Mouse (Mus musculus) brain, embryonic 14.5 days (tissue): ENCODE data around the gene Gm13871. TPM values are rescaled to one million over a fixed set of nuclear protein-coding genes. Genes with fewer than 3 reads are reported as not detected.
"Not testable (repeated sequence)": the region's sequence is repeated elsewhere in the genome, so short reads cannot be mapped to it uniquely, and the experiment has no call there.

Experiments used
- DNase-seq: peaks from one replicate; pipeline ENCODE4 v3.0.0-alpha.2; 2011; ENCODE audit warnings: low read depth
- CTCF ChIP-seq: fragments of 200-500 bp; IDR thresholded peaks from 2 replicates; pipeline ENCODE4 v1.5.1; 2012; ENCODE audit warnings: inconsistent platforms, mild to moderate bottlenecking, moderate library complexity, borderline replicate concordance; ENCODE audit not compliant: insufficient read depth, insufficient read length; ENCODE audit errors: extremely low read depth
- POLR2A ChIP-seq: fragments of 200-500 bp; IDR thresholded peaks from 2 replicates; pipeline ENCODE4 v1.6.1; 2012; ENCODE audit warnings: mild to moderate bottlenecking, inconsistent platforms, borderline replicate concordance; ENCODE audit not compliant: poor library complexity, insufficient read depth, insufficient read length, severe bottlenecking; ENCODE audit errors: extremely low read depth
- polyA plus RNA-seq: library from polyadenylated mRNA; depleted of rRNA; stranded (reverse); fragments of >200 nt; gene quantifications from 2 replicates; pipeline ENCODE4 v1.2.3, GENCODE M21; 2012; rRNA removed

Gm13871 gene
- polyA plus RNA-seq: not detected in 2 replicates

DNA sequence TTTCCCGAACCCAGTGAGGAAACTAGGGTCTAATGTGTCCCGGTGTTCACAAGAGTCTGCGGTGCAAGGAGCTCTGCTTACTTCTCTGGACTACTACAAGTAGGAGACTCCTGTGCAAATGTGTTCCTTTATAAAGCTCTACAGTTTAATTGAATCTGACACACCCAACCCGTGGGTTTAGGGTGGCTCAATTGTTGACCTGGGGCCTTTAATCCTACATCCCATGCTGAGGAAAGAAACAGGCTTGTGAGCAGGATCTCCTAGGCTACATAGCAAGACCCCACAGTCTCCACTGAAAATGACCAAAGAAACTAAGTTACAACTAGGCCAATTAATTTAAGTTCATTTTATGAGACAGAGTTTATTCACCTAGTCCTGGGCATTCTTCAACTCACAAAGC is at the start of gene Gm13871:
Gene Gm13871 (minus strand): TSS at position 101 of the 400 bp plus-strand sequence.
- DNase-seq: not testable (repeated sequence)

DNA sequence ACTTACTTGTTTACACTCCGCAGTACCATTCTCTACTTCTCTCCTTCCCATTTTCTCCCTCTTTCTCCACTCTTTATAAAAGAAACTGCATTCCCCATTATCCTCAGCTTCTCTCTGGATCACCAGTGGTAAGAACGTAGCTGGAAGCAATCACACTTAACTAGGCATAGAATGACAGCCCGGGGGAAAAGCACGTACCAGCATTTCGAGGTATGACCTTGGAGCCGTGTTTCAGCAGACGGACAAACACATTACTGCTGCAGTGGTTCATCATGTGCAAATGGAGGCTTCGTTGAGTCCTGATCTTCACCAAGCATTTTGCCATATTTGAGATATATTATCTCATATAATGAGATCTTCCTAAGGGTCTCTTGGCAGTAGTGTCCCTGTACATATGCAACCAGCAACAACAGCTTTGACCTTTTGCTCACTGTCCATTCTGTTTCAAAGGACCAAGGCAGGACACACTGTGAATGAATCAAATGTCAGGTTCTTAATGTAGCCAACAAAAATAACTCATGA is 44.7 kb upstream of the Gm13871 start, which contains the start of gene 2310002L09Rik:
Gene 2310002L09Rik (minus strand): TSS at position 472 of the 522 bp plus-strand sequence.
- TF ChIP-seq CTCF (no peak), POLR2A (no peak)
- DNase-seq: no peak

DNA sequence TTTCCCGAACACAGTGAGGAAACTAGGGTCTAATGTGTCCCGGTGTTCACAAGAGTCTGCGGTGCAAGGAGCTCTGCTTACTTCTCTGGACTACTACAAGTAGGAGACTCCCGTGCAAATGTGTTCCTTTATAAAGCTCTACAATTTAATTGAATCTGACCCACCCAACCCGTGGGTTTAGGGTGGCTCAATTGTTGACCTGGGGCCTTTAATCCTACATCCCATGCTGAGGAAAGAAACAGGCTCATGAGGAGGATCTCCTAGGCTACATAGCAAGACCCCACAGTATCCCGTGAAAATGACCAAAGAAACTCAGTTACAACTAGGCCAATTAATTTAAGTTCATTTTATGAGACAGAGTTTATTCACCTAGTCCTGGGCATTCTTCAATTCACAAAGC is 14.9 kb upstream of the Gm13871 start, which contains the start of gene Gm11756:
Gene Gm11756 (minus strand): TSS at position 101 of the 400 bp plus-strand sequence.
- not testable (repeated sequence) for DNase-seq

DNA sequence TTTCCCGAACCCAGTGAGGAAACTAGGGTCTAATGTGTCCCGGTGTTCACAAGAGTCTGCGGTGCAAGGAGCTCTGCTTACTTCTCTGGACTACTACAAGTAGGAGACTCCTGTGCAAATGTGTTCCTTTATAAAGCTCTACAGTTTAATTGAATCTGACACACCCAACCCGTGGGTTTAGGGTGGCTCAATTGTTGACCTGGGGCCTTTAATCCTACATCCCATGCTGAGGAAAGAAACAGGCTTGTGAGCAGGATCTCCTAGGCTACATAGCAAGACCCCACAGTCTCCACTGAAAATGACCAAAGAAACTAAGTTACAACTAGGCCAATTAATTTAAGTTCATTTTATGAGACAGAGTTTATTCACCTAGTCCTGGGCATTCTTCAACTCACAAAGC is 14.7 kb downstream of the Gm13871 start, which contains the start of gene Gm11757:
Gene Gm11757 (minus strand): TSS at position 101 of the 400 bp plus-strand sequence.
- DNase-seq: not testable (repeated sequence)

DNA sequence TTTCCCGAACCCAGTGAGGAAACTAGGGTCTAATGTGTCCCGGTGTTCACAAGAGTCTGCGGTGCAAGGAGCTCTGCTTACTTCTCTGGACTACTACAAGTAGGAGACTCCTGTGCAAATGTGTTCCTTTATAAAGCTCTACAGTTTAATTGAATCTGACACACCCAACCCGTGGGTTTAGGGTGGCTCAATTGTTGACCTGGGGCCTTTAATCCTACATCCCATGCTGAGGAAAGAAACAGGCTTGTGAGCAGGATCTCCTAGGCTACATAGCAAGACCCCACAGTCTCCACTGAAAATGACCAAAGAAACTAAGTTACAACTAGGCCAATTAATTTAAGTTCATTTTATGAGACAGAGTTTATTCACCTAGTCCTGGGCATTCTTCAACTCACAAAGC is 29.6 kb downstream of the Gm13871 start, which contains the start of gene Gm11758:
Gene Gm11758 (minus strand): TSS at position 101 of the 400 bp plus-strand sequence.
- not testable (repeated sequence) for DNase-seq

Other genes starting within 250 kb of the Gm13871 start
- gene Gm11239, start 237.6 kb downstream of the Gm13871 start, polyA plus RNA-seq: not detected in 2 replicates
- not detected in 2 replicates for gene Gm428, start 222.4 kb downstream of the Gm13871 start, polyA plus RNA-seq
- gene Rasef, start 115.0 kb downstream of the Gm13871 start, polyA plus RNA-seq: 0.15 and 0.23 TPM in 2 replicates
- gene Gm11758, start 29.7 kb downstream of the Gm13871 start, polyA plus RNA-seq: not detected in 2 replicates
- not detected in 2 replicates for gene Gm11757, start 14.8 kb downstream of the Gm13871 start, polyA plus RNA-seq
- gene Gm11756, start 14.8 kb upstream of the Gm13871 start, polyA plus RNA-seq: not detected in 2 replicates
- gene 2310002L09Rik, start 44.9 kb upstream of the Gm13871 start, polyA plus RNA-seq: not detected in 2 replicates
- 7.6 and 13.3 TPM in 2 replicates for gene Frmd3, start 107.5 kb upstream of the Gm13871 start, polyA plus RNA-seq